Mouse (Mus musculus): Measurements from ENCODE around the gene 4933412E24Rik. TPM values are rescaled to one million over a fixed set of nuclear protein-coding genes. Genes with fewer than 3 reads are reported as not detected.

The 4933412E24Rik gene
- total RNA-seq (2014; rRNA removed) (not detected in 2 replicates), polyA plus RNA-seq (2015; fragmentation: Nextera tagmentation; extraction: Ambion mirVana) (not detected in 2 replicates)

- Histone ChIP-seq H3K36me3 (ENCODE audit: insufficient read depth, low read length) (no peaks in the 10 kb centered on the region), H3K27ac (ENCODE audit: low read depth, low read length) (no peak within 1 kb of the TSS)
- DNase-seq (ENCODE audit: low spot score) = no peak
Measured at GRCm38 (mm10) chr15:60016513-60016912, at the start of gene 4933412E24Rik. Gene 4933412E24Rik, minus strand, starts transcription at chr15:60016613.

GRCm38 (mm10) chr15:60030728-60031127 lies 14.3 kb upstream of the 4933412E24Rik start:
- H3K36me3 ChIP-seq (ENCODE audit: insufficient read depth, low read length) = no peaks in the 10 kb centered on the region
- H3K27me3 ChIP-seq (ENCODE audit: insufficient read depth, low read length) = no peaks in the 10 kb centered on the region
- ATAC-seq (ENCODE audit: low FRiP score) (no peak), DNase-seq (ENCODE audit: low spot score) (no peak)
- H3K4me2 ChIP-seq (ENCODE audit: low read depth, low read length, poor library complexity, severe bottlenecking) = no peak overlapping the region
- 69% methylated on average over 3 of the region's 3 CpGs for WGBS
- H3K4me3 ChIP-seq (ENCODE audit: low read depth, low read length) = no peak overlapping the region
- H3K4me1 ChIP-seq (ENCODE audit: insufficient read depth, low read length) = no peaks in the 10 kb centered on the region
- H3K9ac ChIP-seq (replicated peaks; ENCODE audit: low read length, poor library complexity, severe bottlenecking) = no peak overlapping the region
- no peak overlapping the region for H3K27ac ChIP-seq (ENCODE audit: low read depth, low read length)
- no peaks in the 10 kb centered on the region for H3K9me3 ChIP-seq (ENCODE audit: low read length)
- TF ChIP-seq CTCF (IDR thresholded peaks at IDR 0.05) = no peak

More at GRCm38 (mm10) chr15:60016513-60016912, at the start of gene 4933412E24Rik:
- no peak for TF ChIP-seq CTCF (IDR thresholded peaks at IDR 0.05)
- Histone ChIP-seq H3K27me3 (ENCODE audit: insufficient read depth, low read length) (no peaks in the 10 kb centered on the region), H3K4me3 (ENCODE audit: low read depth, low read length) (no peak within 1 kb of the TSS), H3K4me1 (ENCODE audit: insufficient read depth, low read length) (no peaks in the 10 kb centered on the region), H3K9me3 (ENCODE audit: low read length) (no peaks in the 10 kb centered on the region), H3K4me2 (ENCODE audit: low read depth, low read length, poor library complexity, severe bottlenecking) (no peak within 1 kb of the TSS), H3K9ac (replicated peaks; ENCODE audit: low read length, poor library complexity, severe bottlenecking) (no peak within 1 kb of the TSS)
- 93% methylated on average over 7 of the region's 7 CpGs for WGBS
- ATAC-seq (ENCODE audit: low FRiP score) = no peak

- H3K9me3 ChIP-seq (ENCODE audit: low read length) = no peaks in the 10 kb centered on the region
- ATAC-seq (ENCODE audit: low FRiP score) (no peak), DNase-seq (ENCODE audit: low spot score) (no peak)
- no peaks in the 10 kb centered on the region for H3K36me3 ChIP-seq (ENCODE audit: insufficient read depth, low read length)
- no peak overlapping the region for H3K9ac ChIP-seq (replicated peaks; ENCODE audit: low read length, poor library complexity, severe bottlenecking)
- no peak overlapping the region for H3K4me2 ChIP-seq (ENCODE audit: low read depth, low read length, poor library complexity, severe bottlenecking)
- 50% methylated on average over 3 of the region's 3 CpGs for WGBS
- H3K4me3 ChIP-seq (ENCODE audit: low read depth, low read length) = no peak overlapping the region
- no peak overlapping the region for H3K27ac ChIP-seq (ENCODE audit: low read depth, low read length)
- H3K27me3 ChIP-seq (ENCODE audit: insufficient read depth, low read length) = no peaks in the 10 kb centered on the region
- no peaks in the 10 kb centered on the region for H3K4me1 ChIP-seq (ENCODE audit: insufficient read depth, low read length)
- TF ChIP-seq CTCF (IDR thresholded peaks at IDR 0.05) = no peak
Measured at GRCm38 (mm10) chr15:60021256-60021655, 4.8 kb upstream of the 4933412E24Rik start.

GRCm38 (mm10) chr15:60010199-60010598 lies 6.2 kb downstream of the 4933412E24Rik start:
- H3K4me1 ChIP-seq (ENCODE audit: insufficient read depth, low read length) = no peaks in the 10 kb centered on the region
- H3K9ac ChIP-seq (replicated peaks; ENCODE audit: low read length, poor library complexity, severe bottlenecking) = no peak overlapping the region
- no peak overlapping the region for H3K4me3 ChIP-seq (ENCODE audit: low read depth, low read length)
- no peak overlapping the region for H3K27ac ChIP-seq (ENCODE audit: low read depth, low read length)
- no peaks in the 10 kb centered on the region for H3K27me3 ChIP-seq (ENCODE audit: insufficient read depth, low read length)
- ATAC-seq (ENCODE audit: low FRiP score) (no peak), DNase-seq (ENCODE audit: low spot score) (no peak)
- no peaks in the 10 kb centered on the region for H3K36me3 ChIP-seq (ENCODE audit: insufficient read depth, low read length)
- no peak for TF ChIP-seq CTCF (IDR thresholded peaks at IDR 0.05)
- no peaks in the 10 kb centered on the region for H3K9me3 ChIP-seq (ENCODE audit: low read length)
- H3K4me2 ChIP-seq (ENCODE audit: low read depth, low read length, poor library complexity, severe bottlenecking) = no peak overlapping the region
- WGBS = 95% methylated on average over 4 of the region's 4 CpGs

- ATAC-seq (ENCODE audit: low FRiP score) (no peak), DNase-seq (ENCODE audit: low spot score) (no peak)
- TF ChIP-seq CTCF (IDR thresholded peaks at IDR 0.05) = no peak
- H3K27me3 ChIP-seq (ENCODE audit: insufficient read depth, low read length) = no peaks in the 10 kb centered on the region
- no peak overlapping the region for H3K4me3 ChIP-seq (ENCODE audit: low read depth, low read length)
- no peak overlapping the region for H3K9ac ChIP-seq (replicated peaks; ENCODE audit: low read length, poor library complexity, severe bottlenecking)
- no peaks in the 10 kb centered on the region for H3K4me1 ChIP-seq (ENCODE audit: insufficient read depth, low read length)
- no peak overlapping the region for H3K27ac ChIP-seq (ENCODE audit: low read depth, low read length)
- no peak overlapping the region for H3K4me2 ChIP-seq (ENCODE audit: low read depth, low read length, poor library complexity, severe bottlenecking)
- 93% methylated on average over 3 of the region's 3 CpGs for whole genome bisulfite sequencing
- H3K9me3 ChIP-seq (ENCODE audit: low read length) = no peaks in the 10 kb centered on the region
- no peaks in the 10 kb centered on the region for H3K36me3 ChIP-seq (ENCODE audit: insufficient read depth, low read length)
Measured at GRCm38 (mm10) chr15:60009610-60010009, 6.8 kb downstream of the 4933412E24Rik start.

- WGBS = 26% methylated on average over 4 of the region's 4 CpGs
- H3K9ac ChIP-seq (replicated peaks; ENCODE audit: low read length, poor library complexity, severe bottlenecking) = no peak overlapping the region
- no peak for TF ChIP-seq CTCF (IDR thresholded peaks at IDR 0.05)
- DNase-seq (ENCODE audit: low spot score) (no peak), ATAC-seq (ENCODE audit: low FRiP score) (no peak)
- H3K4me2 ChIP-seq (ENCODE audit: low read depth, low read length, poor library complexity, severe bottlenecking) = no peak overlapping the region
- no peaks in the 10 kb centered on the region for H3K9me3 ChIP-seq (ENCODE audit: low read length)
- H3K4me3 ChIP-seq (ENCODE audit: low read depth, low read length) = no peak overlapping the region
- no peaks in the 10 kb centered on the region for H3K27me3 ChIP-seq (ENCODE audit: insufficient read depth, low read length)
- H3K27ac ChIP-seq (ENCODE audit: low read depth, low read length) = no peak overlapping the region
- H3K4me1 ChIP-seq (ENCODE audit: insufficient read depth, low read length) = no peaks in the 10 kb centered on the region
- no peaks in the 10 kb centered on the region for H3K36me3 ChIP-seq (ENCODE audit: insufficient read depth, low read length)
Measured at GRCm38 (mm10) chr15:59983777-59984176, 32.6 kb downstream of the 4933412E24Rik start.

All from midbrain, postnatal 0 days (tissue).